Mouse (Mus musculus): Measurements from ENCODE around the gene Rab11fip3.
"Not testable (repeated sequence)": the region's sequence is repeated elsewhere in the genome, so short reads cannot be mapped to it uniquely, and the experiment has no call there.

Gene Rab11fip3

GRCm38 (mm10) chr17:26068831-26069739 is at the start of gene Rab11fip3:
Gene Rab11fip3, minus strand, starts transcription at chr17:26069555.
- peak; percentile 94 for DNase-seq (ENCODE audit: low read depth, low spot score)

DNA sequence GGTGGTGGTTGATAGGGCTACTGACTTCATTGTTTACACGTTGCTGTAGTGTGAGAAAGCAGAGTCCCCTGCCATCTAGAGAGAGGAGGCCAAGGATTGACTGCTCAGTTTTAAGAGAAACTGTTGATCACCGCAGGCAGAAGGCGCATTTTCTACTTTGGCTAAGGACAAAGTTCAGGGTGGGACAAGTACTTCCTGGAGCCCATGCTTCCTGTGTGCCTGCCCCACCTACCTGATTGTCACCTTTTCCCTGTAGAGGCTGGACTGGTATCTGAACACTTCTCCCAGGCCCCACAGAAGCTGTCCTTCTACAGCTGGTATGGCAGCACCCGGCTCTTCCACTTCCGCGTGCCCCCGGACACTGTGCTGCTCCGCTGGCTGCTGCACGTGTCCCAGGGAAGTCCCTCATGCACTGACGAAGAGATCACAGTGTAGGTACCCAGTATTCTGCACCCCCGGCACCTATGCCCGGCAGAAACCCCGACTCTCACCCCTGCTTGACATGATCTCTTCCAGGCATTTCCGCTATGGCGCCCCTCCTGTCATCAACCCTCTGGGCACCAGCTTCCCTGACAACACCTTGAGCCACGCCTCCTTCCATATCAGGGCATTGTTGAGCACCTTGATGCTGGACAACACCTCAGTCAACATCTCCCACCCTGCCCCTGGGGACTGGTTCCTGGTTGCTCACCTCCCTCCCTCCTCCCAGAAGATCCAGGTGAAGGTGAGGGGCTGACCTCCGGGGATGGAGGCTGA is 47.3 kb upstream of the Rab11fip3 start:
- no peak for DNase-seq (ENCODE audit: low read depth, low spot score)

GRCm38 (mm10) chr17:26115956-26116487 is 46.7 kb upstream of the Rab11fip3 start:
- DNase-seq (ENCODE audit: low read depth, low spot score) = no peak

DNA sequence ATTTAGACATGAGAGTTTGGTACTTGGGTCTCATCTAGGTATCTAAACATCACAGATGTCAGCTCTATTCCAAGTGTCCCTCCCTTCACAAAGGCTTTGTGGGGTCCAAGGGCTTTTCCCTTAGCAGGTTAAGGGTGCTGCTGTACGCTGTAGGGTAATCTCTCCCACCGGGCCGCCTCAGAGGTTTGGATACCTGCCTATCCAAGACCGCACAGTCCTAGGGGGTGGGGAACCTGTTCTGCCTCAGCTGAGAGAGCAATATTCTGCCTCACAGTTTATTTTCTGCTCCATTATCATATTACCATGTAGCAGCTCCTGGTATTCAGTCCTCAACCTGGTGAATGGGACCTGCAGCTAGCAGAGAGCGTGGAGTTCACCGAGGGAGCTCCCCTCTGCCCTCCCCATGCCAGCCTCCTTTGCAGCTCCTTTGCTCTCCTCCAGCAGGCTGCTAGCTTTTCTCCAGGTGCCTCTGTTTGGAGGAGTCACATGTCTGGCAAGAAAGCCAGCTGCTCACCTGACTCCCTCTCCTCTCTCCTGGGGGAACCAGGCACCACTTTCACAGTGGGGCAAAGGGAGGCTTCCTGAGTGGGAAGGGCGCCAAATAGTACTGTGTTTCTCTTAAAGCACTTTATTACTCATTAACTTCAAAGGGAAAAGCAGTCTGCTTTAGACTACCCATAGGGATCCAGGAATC is 46.0 kb upstream of the Rab11fip3 start:
- no peak for DNase-seq (ENCODE audit: low read depth, low spot score)

- not testable (repeated sequence) for DNase-seq (ENCODE audit: low read depth, low spot score)
Measured at GRCm38 (mm10) chr17:26114461-26114860, 45.1 kb upstream of the Rab11fip3 start.

- no peak for DNase-seq (ENCODE audit: low read depth, low spot score)
Measured at GRCm38 (mm10) chr17:26114061-26114460, 44.7 kb upstream of the Rab11fip3 start.

DNA sequence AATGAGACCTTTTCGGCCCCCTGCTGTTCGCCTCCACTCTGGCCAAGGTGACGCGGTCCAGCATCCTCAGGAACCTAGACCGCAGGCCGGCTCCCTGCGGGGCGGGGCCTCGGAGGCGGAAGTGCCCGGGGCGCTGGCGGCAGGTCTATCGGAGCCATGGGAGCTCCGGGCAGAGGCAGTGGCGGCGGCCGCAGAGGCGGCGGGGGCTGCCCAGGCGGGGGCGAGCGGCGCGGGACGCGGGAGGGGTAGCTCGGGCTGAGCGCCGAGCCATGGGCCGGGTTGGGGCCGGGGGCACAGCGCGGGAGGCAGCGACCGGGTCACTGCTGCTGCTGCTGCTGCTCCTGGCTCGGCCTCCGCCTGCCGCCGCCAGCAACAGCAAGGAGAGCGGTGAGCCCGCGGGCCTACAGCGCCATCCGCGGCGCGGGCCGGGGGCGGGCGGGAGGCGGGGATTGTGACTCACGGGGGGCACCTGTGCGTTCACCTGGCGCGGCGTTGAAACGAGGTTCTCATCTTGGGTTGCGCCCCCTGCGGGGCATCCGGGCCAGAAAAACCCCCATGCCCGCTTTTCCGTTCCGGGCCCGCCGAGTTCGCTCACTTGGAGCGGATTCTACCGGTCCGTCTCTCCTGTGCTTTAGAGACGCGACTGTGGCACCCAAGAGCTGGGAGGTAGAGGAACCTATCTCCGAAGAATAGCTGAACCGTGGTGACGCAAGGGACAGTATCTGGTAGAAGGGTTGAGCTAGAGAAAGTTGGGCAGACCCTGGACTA is 44.0 kb upstream of the Rab11fip3 start, which contains the start of gene Tmem8:
Gene Tmem8 (plus strand): TSS at position 119 of the 768 bp plus-strand sequence.
- peak; percentile 84 for DNase-seq (ENCODE audit: low read depth, low spot score)

- no peak for DNase-seq (ENCODE audit: low read depth, low spot score)
Measured at GRCm38 (mm10) chr17:26112751-26113150, 43.4 kb upstream of the Rab11fip3 start.

GRCm38 (mm10) chr17:26111722-26112121 is 42.4 kb upstream of the Rab11fip3 start:
- no peak for DNase-seq (ENCODE audit: low read depth, low spot score)

DNA sequence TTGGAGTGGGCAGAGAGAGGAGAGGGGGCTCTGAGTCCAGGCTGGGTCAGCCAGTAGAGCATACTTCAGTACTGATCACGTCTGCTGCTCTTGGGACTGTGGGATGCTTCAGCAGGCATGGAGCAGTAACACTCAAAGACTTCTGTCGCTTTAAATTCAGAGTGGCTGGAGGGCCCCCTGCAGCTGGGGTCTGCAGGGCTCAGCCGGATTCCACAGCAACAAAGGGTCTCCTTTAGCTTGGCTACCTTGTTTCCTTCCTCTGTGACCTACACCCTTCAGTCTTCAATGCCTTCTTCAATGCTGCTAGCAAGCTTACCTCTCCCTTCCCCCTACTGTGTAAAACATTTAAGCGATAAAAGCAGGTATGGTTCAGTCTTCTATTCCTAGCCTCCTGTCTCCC is 41.7 kb upstream of the Rab11fip3 start:
- no peak for DNase-seq (ENCODE audit: low read depth, low spot score)

- DNase-seq (ENCODE audit: low read depth, low spot score) = no peak
Measured at GRCm38 (mm10) chr17:26110156-26110555, 40.8 kb upstream of the Rab11fip3 start.

- no peak for DNase-seq (ENCODE audit: low read depth, low spot score)
Measured at GRCm38 (mm10) chr17:26105619-26106018, 36.3 kb upstream of the Rab11fip3 start.

DNA sequence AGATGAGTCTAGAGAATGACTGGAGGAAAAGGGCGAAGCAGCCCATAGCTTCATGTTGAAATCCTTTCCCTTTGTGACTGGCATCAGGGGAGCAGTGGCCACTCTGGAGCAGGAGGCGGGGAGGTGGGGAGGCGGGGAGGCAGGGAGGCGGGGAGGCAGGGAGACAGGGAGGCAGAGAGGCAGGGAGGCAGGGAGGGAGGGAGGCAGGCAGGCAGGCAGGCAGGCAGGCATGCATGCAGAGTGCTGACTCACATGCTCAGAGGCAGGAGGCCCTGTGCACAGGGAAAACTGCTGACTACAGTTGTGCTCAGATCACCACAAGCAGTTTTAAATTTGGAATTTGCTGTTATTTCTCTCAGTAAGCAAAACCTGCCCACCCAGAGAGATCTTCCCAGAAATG is 32.1 kb upstream of the Rab11fip3 start:
- DNase-seq (ENCODE audit: low read depth, low spot score) = no peak

GRCm38 (mm10) chr17:26100166-26100565 is 30.8 kb upstream of the Rab11fip3 start:
- no peak for DNase-seq (ENCODE audit: low read depth, low spot score)

DNA sequence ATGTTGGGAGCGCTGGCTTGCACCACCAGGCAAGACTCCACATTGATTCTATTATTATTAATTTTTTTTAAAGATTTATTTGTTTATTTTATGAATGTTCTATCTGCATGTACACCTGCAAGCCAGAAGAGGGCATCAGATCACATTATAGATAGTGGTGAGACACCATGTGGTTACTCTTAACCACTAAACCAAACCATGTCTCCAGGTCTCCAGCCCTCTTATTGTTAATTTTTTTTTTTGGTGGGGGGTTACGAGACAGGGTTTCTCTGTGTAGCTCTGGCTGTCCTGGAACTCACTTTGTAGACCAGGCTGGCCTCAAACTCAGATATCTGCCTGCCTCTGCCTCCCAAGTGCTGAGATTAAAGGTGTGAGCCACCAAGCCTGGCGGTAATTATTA is 30.0 kb upstream of the Rab11fip3 start:
- DNase-seq (ENCODE audit: low read depth, low spot score) = peak; percentile 47

DNA sequence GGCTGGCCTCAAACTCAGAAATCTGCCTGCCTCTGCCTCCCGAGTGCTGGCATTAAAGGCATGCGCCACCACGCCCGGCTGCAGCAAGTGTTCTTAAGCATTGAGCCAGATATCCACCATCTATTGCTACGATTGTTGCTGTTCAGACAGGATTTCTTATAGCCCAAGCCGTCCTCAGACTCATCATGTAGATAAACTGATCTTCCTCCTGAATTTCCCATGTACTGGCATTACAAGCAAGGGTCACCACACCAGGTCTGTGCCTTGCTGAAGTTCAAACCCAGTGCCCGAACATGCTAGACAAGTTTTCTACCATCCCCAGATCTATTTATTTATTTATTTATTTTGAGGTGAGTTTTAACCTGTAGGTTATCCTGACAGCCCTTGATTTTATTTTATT is 29.1 kb upstream of the Rab11fip3 start:
- no peak for DNase-seq (ENCODE audit: low read depth, low spot score)

DNA sequence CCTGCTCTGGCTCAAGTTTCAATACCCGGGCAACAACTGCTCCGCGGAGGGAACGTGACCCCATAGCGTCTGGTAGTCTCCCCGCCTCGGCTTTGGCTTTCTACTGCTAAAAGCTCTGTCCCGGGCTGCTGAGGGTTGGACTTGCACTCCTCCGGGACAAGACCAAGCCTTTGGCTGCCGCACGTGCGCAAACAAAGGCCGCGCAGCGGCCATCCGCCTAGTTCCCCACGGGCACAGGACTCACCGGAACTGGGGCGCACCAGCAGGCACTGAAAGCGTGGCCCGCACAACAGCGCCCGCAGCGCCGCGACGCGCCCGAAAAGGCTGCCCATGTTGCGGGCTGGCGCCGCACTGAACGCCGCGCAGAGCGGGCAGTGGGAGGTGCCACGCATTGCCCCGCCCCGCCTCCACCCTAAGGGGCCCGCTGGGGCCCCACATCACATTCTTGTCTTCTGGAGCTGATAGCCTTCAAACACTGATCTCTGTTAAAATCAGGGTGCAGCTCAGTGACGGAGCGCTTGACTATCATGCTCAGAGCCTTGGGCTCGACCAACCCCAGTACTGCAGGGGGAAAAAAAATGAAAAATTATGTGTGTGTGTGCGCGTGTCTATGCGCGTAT is 25.9 kb upstream of the Rab11fip3 start, which contains the start of gene Nme4:
Gene Nme4 (minus strand): TSS at position 482 of the 620 bp plus-strand sequence.
- peak; percentile 62 for DNase-seq (ENCODE audit: low read depth, low spot score)

DNA sequence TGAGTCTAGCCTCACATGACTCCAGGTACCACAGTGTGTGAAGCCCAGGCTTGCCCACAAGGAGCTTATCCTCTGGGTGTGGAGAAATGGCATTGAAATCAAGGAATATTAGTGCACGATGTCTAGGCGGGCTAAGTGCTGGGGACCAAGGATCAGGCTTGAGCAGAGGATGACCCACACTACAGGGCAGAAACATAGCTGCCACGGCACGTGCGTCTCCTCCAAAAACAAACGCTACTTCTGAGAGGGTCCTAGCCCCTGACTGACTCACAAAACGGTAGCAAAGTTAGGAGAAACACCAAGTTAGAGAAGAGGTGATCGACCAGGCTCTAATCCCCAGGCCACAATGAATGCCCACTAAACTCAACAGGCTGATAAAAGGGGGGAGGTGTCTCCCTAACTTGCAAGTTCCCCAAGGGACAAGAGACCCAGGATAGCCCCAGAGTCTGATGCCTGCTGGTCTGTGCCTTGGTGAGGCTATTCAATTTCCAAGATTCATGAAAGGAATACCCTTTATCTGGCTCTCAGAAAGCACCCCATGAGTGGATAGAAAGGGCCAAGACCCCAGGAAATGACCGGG is 25.3 kb upstream of the Rab11fip3 start:
- DNase-seq (ENCODE audit: low read depth, low spot score) = no peak

- peak; percentile 87 for DNase-seq (ENCODE audit: low read depth, low spot score)
Measured at GRCm38 (mm10) chr17:26089905-26090632, 20.7 kb upstream of the Rab11fip3 start, which contains the start of gene Decr2. Gene Decr2, minus strand, starts transcription at chr17:26090337.
